Mouse (Mus musculus) liver, embryonic 14.5 days (tissue): ENCODE data around the gene Cfap46. TPM values are rescaled to one million over a fixed set of nuclear protein-coding genes. Genes with fewer than 3 reads are reported as not detected.

Experiments
- ATAC-seq: fragments of 200-750 bp; cut with Nextera tagmentation; 2 replicates; pipeline ENCODE4 v1.8.0; 2017; ENCODE audit warnings: moderate number of reproducible peaks, mild to moderate bottlenecking, moderate library complexity; ENCODE audit not compliant: insufficient read depth
- DNase-seq, 3 experiments: peaks; one replicate each; pipeline ENCODE4 v3.0.0-alpha.2; 2012 to 2013; ENCODE audit warnings: low read depth in 3 of 3, low spot score in 3 of 3
- H3K27ac ChIP-seq: fragments of 300-500 bp; sonication (generic); 2 replicates; pipeline ENCODE4 v1.5.1; 2014; ENCODE audit warnings: moderate library complexity, mild to moderate bottlenecking, control low read depth, inconsistent platforms
- H3K27me3 ChIP-seq: fragments of 300-500 bp; sonication (generic); 2 replicates; pipeline ENCODE4 v1.6.1; 2014; ENCODE audit warnings: mild to moderate bottlenecking, low read length, moderate library complexity; ENCODE audit not compliant: control insufficient read depth, insufficient read depth
- H3K36me3 ChIP-seq: fragments of 300-500 bp; sonication (generic); replicated peaks from 2 replicates; pipeline ENCODE4 v1.6.1; 2014; ENCODE audit warnings: low read depth; ENCODE audit not compliant: control insufficient read depth, insufficient read depth
- H3K4me1 ChIP-seq, 2 experiments: fragments of 200-500 bp in 1 of 2; fragments of 300-500 bp in 1 of 2; sonication (generic) in 1 of 2; replicated peaks; 2 replicates each; pipeline ENCODE4 v1.6.1; 2012 to 2014; ENCODE audit warnings: antibody characterized with exemption in 1 of 2, inconsistent platforms in 1 of 2, low read length in 1 of 2; ENCODE audit not compliant: control insufficient read depth in 2 of 2, insufficient read depth in 2 of 2
- H3K4me2 ChIP-seq: fragments of 300-500 bp; sonication (generic); 2 replicates; pipeline ENCODE4 v1.6.1; 2014; ENCODE audit warnings: low read depth, mild to moderate bottlenecking, control low read depth, moderate library complexity
- H3K4me3 ChIP-seq, 2 experiments: fragments of 200-500 bp in 1 of 2; fragments of 300-500 bp in 1 of 2; sonication (generic) in 1 of 2; 2 replicates each; pipeline ENCODE4 v1.5.1; 2012 to 2014; ENCODE audit warnings: low read depth in 2 of 2, low read length in 2 of 2, mild to moderate bottlenecking in 2 of 2, control low read depth in 1 of 2, inconsistent platforms in 1 of 2, moderate library complexity in 1 of 2; ENCODE audit not compliant: insufficient read depth in 1 of 2
- H3K9ac ChIP-seq: fragments of 300-500 bp; sonication (generic); replicated peaks from 2 replicates; pipeline ENCODE4 v1.6.1; 2014; ENCODE audit warnings: mild to moderate bottlenecking, control low read depth, moderate library complexity
- H3K9me3 ChIP-seq: fragments of 300-500 bp; sonication (generic); 2 replicates; pipeline ENCODE4 v1.6.1; 2016; ENCODE audit warnings: low read length, mixed read lengths; ENCODE audit not compliant: control insufficient read depth
- CTCF ChIP-seq: IDR thresholded peaks from 2 replicates; pipeline ENCODE4 v1.5.1; 2016; ENCODE audit warnings: antibody characterized with exemption, low read depth, control low read depth
- EP300 ChIP-seq: IDR thresholded peaks from 2 replicates; pipeline ENCODE4 v1.6.1; 2016; ENCODE audit warnings: antibody characterized with exemption, low read depth
- WGBS: fragments of 180-500 bp; shearing (Covaris S2); extraction: QIAGEN DNeasy Blood & Tissue Kit; methylation state at CpG from one replicate; pipeline ENCODE4 v1.1.7; 2014; ENCODE audit not compliant: insufficient replicate concordance; 5-methylcytosine and 5-hydroxymethylcytosine counted together
- polyA plus RNA-seq, 2 experiments: library from polyadenylated mRNA; depleted of rRNA in 1 of 2; stranded (reverse) in 1 of 2; unstranded in 1 of 2; fragments of >200 nt; fragmentation: Nextera tagmentation in 1 of 2; extraction: Ambion mirVana in 1 of 2; gene quantifications; 2 replicates each; pipeline versions ENCODE4 v1.2.1 to v1.2.3; 2012 to 2014

The Cfap46 gene
- polyA plus RNA-seq, 2 experiments: not detected

GRCm38 (mm10) chr7:139572665-139573064 lies 111.0 kb downstream of the Cfap46 start:
- no peak for TF ChIP-seq CTCF
- no peak overlapping the region for H3K27ac ChIP-seq
- H3K9ac ChIP-seq: no peak overlapping the region
- H3K4me2 ChIP-seq: no peak overlapping the region
- WGBS: 42% methylated on average over 3 of the region's 3 CpGs
- H3K4me1 ChIP-seq: no peaks in the 10 kb centered on the region
- no peaks in the 10 kb centered on the region for H3K27me3 ChIP-seq
- H3K9me3 ChIP-seq: no peaks in the 10 kb centered on the region
- no peak overlapping the region for H3K4me3 ChIP-seq
- DNase-seq (no peak), ATAC-seq (no peak)
- H3K36me3 ChIP-seq: no peaks in the 10 kb centered on the region

DNA sequence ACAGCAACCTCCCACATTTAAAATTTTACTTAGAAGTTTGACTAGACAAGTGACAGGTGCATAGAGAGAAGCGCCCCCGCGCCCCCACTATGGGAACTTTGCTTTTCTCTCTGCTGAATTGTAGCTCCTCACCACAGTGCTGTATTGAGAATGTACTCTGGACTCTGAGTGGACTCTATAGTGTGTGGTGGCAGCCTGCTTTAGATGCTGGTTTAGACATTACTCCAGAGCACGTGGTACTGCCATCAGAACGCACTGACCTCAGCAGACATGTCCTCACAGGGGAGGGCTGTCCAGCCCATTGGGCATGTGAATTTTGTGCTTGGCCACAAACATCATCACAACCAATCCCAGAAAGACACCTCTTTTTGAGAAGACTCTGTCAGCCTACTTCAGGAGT lies 112.8 kb downstream of the Cfap46 start:
- no peaks in the 10 kb centered on the region for H3K9me3 ChIP-seq
- no peak overlapping the region for H3K4me2 ChIP-seq
- no peak overlapping the region for H3K4me3 ChIP-seq
- no peaks in the 10 kb centered on the region for H3K4me1 ChIP-seq
- ATAC-seq: no peak
- DNase-seq: no peak
- no peak overlapping the region for H3K27ac ChIP-seq
- no peak overlapping the region for H3K9ac ChIP-seq
- H3K27me3 ChIP-seq: no peaks in the 10 kb centered on the region
- H3K36me3 ChIP-seq: no peaks in the 10 kb centered on the region
- TF ChIP-seq EP300 (no peak), CTCF (no peak)
- WGBS: 77% methylated on average over 5 of the region's 5 CpGs

DNA sequence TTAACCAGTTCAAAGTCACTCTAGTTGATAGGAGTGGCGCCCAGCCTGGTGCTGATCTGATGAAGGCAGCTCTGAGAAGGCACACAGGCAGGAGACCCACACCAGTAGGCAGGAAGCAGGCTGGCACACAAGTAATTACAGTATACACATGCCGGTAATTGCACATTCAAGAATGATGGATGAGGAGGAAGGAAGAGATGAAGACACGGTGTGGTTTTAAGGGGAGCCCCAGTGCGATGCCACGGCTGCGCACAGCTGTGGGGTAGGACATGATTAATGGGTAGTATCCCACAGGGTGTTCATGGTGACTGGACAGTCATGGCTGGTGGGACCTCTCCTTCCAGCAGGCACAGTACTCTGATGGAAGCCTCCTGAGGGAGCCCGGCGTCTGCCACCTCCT lies 117.1 kb downstream of the Cfap46 start:
- TF ChIP-seq CTCF: no peak
- no peak for TF ChIP-seq EP300
- H3K9me3 ChIP-seq: no peaks in the 10 kb centered on the region
- H3K27ac ChIP-seq: no peak overlapping the region
- no peaks in the 10 kb centered on the region for H3K36me3 ChIP-seq
- ATAC-seq (no peak), DNase-seq (no peak)
- no peak overlapping the region for H3K4me3 ChIP-seq
- H3K4me2 ChIP-seq: no peak overlapping the region
- H3K9ac ChIP-seq: no peak overlapping the region
- no peaks in the 10 kb centered on the region for H3K4me1 ChIP-seq
- WGBS: 16% methylated on average over 8 of the region's 8 CpGs
- H3K27me3 ChIP-seq: no peaks in the 10 kb centered on the region

- DNase-seq (no peak), ATAC-seq (no peak)
- H3K27ac ChIP-seq: no peak overlapping the region
- H3K4me3 ChIP-seq: no peak overlapping the region
- 49% methylated on average over 6 of the region's 6 CpGs for WGBS
- H3K9me3 ChIP-seq: no peaks in the 10 kb centered on the region
- H3K9ac ChIP-seq: no peak overlapping the region
- H3K4me1 ChIP-seq: no peaks in the 10 kb centered on the region
- no peak overlapping the region for H3K4me2 ChIP-seq
- TF ChIP-seq CTCF (no peak), EP300 (no peak)
- no peaks in the 10 kb centered on the region for H3K27me3 ChIP-seq
- H3K36me3 ChIP-seq: no peaks in the 10 kb centered on the region
These were observed 117.6 kb downstream of the Cfap46 start for GRCm38 (mm10) chr7:139565998-139566397.

- WGBS: 65% methylated on average over 2 of the region's 2 CpGs
- H3K4me3 ChIP-seq: no peak overlapping the region
- no peak overlapping the region for H3K27ac ChIP-seq
These were observed 119.5 kb downstream of the Cfap46 start for GRCm38 (mm10) chr7:139564161-139564560.

GRCm38 (mm10) chr7:139563425-139563824 lies 120.2 kb downstream of the Cfap46 start:
- 58% methylated on average over 4 of the region's 4 CpGs for WGBS
- Histone ChIP-seq H3K27me3 (no peaks in the 10 kb centered on the region), H3K9me3 (no peaks in the 10 kb centered on the region), H3K27ac (no peak overlapping the region), H3K4me3 (no peak overlapping the region), H3K36me3 (no peaks in the 10 kb centered on the region), H3K9ac (no peak overlapping the region), H3K4me1 (no peaks in the 10 kb centered on the region), H3K4me2 (no peak overlapping the region)
- no peak for ATAC-seq
- no peak for TF ChIP-seq EP300
- no peak for TF ChIP-seq CTCF
- no peak for DNase-seq

More at GRCm38 (mm10) chr7:139564161-139564560, 119.5 kb downstream of the Cfap46 start:
- H3K4me2 ChIP-seq: no peak overlapping the region
- no peak for DNase-seq
- no peak for ATAC-seq
- no peaks in the 10 kb centered on the region for H3K36me3 ChIP-seq
- H3K4me1 ChIP-seq: no peaks in the 10 kb centered on the region
- H3K27me3 ChIP-seq: no peaks in the 10 kb centered on the region
- TF ChIP-seq CTCF: no peak
- TF ChIP-seq EP300: no peak
- H3K9ac ChIP-seq: no peak overlapping the region
- no peaks in the 10 kb centered on the region for H3K9me3 ChIP-seq
